Mouse (Mus musculus): ENCODE data around the gene Rapgef4.

GRCm38 (mm10) chr2:72132222-72132621 lies 151.2 kb downstream of the Rapgef4 start:
- TF ChIP-seq CTCF (IDR thresholded peaks at IDR 0.05; ENCODE audit: borderline replicate concordance, control insufficient read depth, extremely low read depth, insufficient read depth, low read length, poor library complexity) (no peak), POLR2A (IDR thresholded peaks at IDR 0.05; ENCODE audit: control insufficient read depth, extremely low read depth, insufficient read depth, low read length, poor library complexity) (no peak)

All from thymus, adult 2 months (tissue).